Mouse (Mus musculus) spleen, postnatal 4 days (tissue): ENCODE data around the gene Pth1r.

Experiments
- DNase-seq, 2 experiments: peaks; one replicate each; pipeline ENCODE4 v3.0.0; 2022; ENCODE audit warnings: low spot score in 2 of 2

The Pth1r gene

DNA sequence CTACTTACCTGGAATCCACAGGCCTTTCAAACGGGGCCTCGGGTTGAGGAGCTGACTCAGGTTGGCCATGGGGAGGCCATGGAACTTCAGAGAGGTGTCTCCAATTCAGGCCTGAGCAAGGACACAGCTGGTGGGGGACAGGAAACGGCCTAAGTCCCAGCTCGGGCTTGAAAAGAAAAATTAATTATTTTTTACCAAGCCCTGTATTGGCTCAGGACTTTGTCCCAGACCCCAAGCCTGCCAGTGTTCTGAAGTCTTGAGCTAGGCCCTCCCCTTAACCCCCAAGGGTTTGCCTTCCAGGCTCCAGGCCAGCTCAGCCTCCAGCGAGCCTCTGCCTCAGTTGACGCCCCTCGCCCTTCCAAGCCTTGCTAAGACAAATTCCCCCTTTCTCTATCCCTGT is at the start of gene Pth1r:
Gene Pth1r (minus strand): TSS at position 185 of the 400 bp plus-strand sequence.
- DNase-seq = no peak

- DNase-seq = peak in 1 of 2 experiments; percentile 34
Measured at GRCm38 (mm10) chr9:110790462-110790861, 43.5 kb upstream of the Pth1r start.

GRCm38 (mm10) chr9:110788169-110788568 is 41.2 kb upstream of the Pth1r start:
- DNase-seq = peak in 1 of 2 experiments; percentile 43

- DNase-seq = no peak
Measured at GRCm38 (mm10) chr9:110783611-110784010, 36.7 kb upstream of the Pth1r start.

DNA sequence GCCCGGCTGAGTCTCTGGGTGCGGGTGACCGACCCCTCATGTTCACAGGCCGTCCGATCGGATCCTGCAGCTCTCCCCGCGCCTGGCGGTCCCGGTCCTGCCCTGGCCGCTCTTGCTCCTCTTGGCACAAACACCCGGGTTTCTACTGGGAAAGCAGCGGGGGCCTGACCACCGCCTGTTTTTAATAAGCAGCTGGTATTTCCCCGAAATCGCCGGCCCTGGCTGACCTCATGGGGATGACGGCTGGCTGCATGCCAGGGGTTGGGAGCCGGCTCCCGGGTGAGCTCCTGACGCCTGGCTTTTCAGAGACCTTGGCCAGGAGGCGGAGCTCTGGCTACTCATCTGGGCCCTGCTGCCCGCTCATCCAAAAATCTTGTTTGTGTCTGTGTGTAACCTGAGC is 34.8 kb upstream of the Pth1r start:
- peak; percentile 43 to 74 for DNase-seq

GRCm38 (mm10) chr9:110781256-110781721 is 34.3 kb upstream of the Pth1r start:
- DNase-seq = peak; percentile 87 to 97

GRCm38 (mm10) chr9:110779242-110779913 is 32.4 kb upstream of the Pth1r start:
- no peak for DNase-seq

- no peak for DNase-seq
Measured at GRCm38 (mm10) chr9:110778559-110778958, 31.6 kb upstream of the Pth1r start.

GRCm38 (mm10) chr9:110778100-110778499 is 31.2 kb upstream of the Pth1r start:
- no peak for DNase-seq

DNA sequence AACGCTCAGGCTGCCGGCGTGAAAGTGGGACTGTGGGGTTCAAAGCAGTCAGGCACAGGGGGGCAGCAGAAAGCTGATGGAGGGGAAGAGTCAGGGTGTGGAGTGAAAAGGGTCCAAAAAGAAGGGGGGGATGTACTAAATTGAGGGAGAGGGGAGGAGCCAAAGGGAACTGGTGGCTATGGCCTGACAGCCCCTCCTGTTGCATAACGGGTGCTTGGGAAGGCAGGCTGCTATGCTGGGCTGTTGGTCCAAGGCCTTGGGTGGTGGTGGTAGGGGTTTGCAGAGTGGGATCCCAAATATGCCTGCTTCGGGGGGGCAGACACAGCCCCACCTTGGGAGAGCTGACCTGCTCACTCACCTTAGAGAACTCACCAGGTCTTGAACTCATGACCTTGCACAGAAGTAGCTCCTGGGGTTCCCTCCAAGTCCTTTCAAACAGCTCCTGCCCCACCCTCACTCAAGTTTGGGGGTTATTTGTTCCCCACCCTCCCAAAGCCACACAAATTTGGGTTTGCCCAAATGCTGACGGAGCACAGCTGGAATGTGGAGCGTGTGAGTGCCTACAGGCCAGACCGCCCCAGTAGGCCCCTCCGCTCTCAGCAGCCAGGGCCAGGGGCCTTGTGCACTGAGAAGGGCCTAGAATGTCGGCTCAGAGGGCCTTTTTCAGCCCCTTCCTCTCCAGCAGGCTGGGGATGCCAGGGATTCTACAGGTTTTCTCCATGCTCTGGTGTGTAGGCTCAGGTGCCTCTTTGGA is 28.5 kb upstream of the Pth1r start:
- no peak for DNase-seq

GRCm38 (mm10) chr9:110774403-110775268 is 27.7 kb upstream of the Pth1r start:
- DNase-seq = no peak

GRCm38 (mm10) chr9:110772336-110772735 is 25.4 kb upstream of the Pth1r start:
- no peak for DNase-seq

DNA sequence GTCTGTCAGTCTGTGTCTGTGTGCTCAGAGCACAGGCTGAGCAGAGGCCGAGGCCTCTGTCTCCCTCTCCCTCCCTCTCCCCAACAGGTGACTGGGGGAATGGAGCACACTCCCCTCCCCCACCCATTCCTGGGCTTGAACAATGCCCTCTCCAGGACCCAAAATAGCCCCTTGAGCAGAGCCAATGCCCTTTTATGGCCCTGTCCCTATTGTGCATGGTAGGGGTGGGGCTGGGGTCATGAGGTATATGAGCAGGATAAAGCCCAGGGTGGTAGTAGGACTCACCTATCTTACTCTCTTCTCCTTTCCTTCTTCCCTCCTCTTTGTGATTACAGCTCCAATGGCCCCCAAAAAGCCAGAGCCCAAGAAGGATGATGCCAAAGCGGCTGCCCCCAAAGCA is 16.5 kb upstream of the Pth1r start:
- no peak for DNase-seq

- DNase-seq = no peak
Measured at GRCm38 (mm10) chr9:110762763-110763162, 15.8 kb upstream of the Pth1r start.

GRCm38 (mm10) chr9:110760886-110761285 is 13.9 kb upstream of the Pth1r start:
- DNase-seq = no peak

GRCm38 (mm10) chr9:110759265-110759664 is 12.3 kb upstream of the Pth1r start:
- peak; percentile 40 to 75 for DNase-seq

- no peak for DNase-seq
Measured at GRCm38 (mm10) chr9:110758605-110759004, 11.7 kb upstream of the Pth1r start.

DNA sequence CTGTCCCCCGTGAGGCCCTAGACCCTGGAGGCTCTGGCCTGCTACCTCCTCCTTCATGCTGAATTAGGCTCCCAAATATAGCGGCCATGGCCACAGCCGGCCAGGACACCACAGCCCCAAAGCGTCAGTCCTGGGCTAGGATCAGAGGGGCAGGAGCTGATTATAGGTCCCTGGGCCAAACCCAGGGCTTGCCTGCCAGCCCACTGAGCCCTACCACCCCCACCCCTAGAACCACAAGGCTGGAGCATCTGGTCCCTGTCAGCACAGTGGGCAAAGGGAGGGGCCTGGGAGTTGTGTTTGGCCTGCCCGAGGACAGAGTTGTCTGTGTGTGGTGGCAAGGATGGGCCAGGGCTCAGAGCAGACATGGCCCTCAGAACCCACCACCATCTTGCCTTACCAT is 10.9 kb upstream of the Pth1r start:
- DNase-seq = no peak

DNA sequence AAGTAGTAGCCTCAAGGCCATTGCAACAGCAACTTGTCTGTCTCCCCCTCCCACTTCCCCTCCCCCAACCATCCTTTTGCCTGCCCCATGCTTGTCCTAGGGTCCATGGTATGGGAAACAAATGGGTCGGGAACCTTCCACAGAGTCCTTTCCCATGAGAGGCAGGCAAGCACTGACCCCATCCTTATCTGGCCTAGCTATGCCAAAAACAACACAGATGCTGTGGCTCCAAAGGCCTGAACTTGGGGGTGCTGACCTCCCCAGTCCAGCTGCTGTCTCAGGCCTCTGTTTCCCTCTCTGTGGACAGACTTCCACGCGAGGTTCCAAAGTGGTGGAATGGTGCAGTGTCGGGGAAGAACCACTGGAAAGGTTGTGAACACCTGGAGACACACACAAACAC is 6.8 kb upstream of the Pth1r start:
- DNase-seq = no peak

- DNase-seq = no peak
Measured at GRCm38 (mm10) chr9:110752917-110753435, 6.0 kb upstream of the Pth1r start.

DNA sequence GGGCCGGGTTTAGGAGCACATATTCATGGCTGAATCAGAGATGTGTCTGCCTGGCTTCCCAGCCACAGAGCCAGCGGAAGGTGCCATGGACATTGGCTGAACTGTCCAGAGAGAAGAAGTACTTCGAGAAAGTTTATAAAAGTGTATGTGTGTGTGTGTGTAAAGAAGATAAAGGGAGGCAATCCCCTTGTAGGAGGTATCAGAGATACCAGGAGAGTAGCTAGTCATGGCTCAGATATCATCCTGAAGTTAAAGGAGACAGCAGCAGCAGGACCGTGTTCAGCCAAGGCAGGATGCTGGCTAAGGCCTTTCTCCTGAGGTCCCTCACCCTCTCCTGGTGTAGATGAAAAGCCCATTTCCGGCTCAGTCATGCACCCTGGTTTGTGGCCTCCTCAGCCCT is 4.5 kb upstream of the Pth1r start:
- no peak for DNase-seq
